Mouse (Mus musculus) megakaryocyte, embryonic 14.5 days (primary cell): ENCODE measurements around the gene Dusp11.

Experiments
- FLI1 ChIP-seq: IDR thresholded peaks from 2 replicates; pipeline ENCODE4 v1.6.1; 2012; ENCODE audit warnings: low read length, inconsistent platforms, mixed read lengths
- GATA1 ChIP-seq: IDR thresholded peaks from 3 replicates; pipeline ENCODE4 v1.6.1; 2012; ENCODE audit warnings: mixed read lengths, low read length, inconsistent platforms, borderline replicate concordance

DNA sequence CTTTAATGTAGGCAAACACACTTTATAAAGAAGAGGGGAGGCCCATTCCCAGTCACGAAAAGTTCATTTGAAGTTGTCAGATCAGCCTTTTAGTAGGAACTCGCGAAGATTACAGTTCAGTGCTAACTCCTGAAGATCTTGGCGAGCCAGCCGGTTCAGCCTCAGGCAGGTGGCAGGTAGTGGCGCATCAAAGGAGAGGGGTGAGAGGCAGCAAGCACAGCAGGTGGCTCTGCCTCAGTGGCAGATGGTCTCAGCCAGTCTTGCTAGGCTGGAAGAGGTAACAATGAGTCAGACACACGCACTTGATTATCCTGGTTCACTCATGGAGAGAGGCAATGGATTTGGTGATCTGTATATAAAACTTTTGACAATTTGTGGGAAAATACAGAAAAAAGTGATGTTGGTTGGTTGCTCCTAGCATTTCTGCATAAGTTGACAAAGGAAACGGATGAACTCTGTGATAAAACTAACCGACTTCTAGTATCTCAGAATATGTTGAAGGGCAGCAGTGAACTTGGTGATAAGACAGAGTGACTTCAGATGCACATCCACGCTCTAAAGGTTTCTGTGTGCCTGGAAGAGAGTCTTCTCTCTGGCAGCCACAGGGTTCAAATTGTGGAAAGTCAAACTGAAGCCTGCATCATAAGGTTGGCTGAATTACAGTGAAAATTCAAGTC, 13.6 kb upstream of the Dusp11 start:
- no peak for TF ChIP-seq FLI1
- TF ChIP-seq GATA1 = no peak
